Mouse (Mus musculus) G1E (cell line): ENCODE results near the gene Vav1.

Experiments used
- CTCF ChIP-seq: IDR thresholded peaks from 2 replicates; pipeline ENCODE4 v1.5.1; 2012; ENCODE audit warnings: low read depth, low read length, inconsistent platforms, mixed read lengths
- GATA1 ChIP-seq: IDR thresholded peaks from 2 replicates; pipeline ENCODE4 v1.6.1; 2012; ENCODE audit warnings: borderline replicate concordance, low read length, inconsistent platforms, mixed read lengths
- GATA2 ChIP-seq: IDR thresholded peaks from 2 replicates; pipeline ENCODE4 v1.6.1; 2012; ENCODE audit warnings: low read depth, low read length, inconsistent platforms, borderline replicate concordance
- POLR2AphosphoS5 ChIP-seq: IDR thresholded peaks from 2 replicates; pipeline ENCODE4 v1.6.1; 2012; ENCODE audit warnings: low read depth, low read length, inconsistent platforms; ENCODE audit not compliant: insufficient replicate concordance

- TF ChIP-seq POLR2AphosphoS5 (no peak), CTCF (no peak), GATA1 (no peak), GATA2 (no peak)
These were observed 26.7 kb downstream of the Vav1 start for GRCm38 (mm10) chr17:57305593-57305992.
